Mouse (Mus musculus) midbrain, embryonic 11.5 days (tissue): ENCODE data around the gene Caln1. TPM values are rescaled to one million over a fixed set of nuclear protein-coding genes. Genes with fewer than 3 reads are reported as not detected.

Experiments used
- ATAC-seq: fragments of 200-750 bp; cut with Nextera tagmentation; 2 replicates; pipeline ENCODE4 v1.8.0; 2017; ENCODE audit warnings: moderate TSS enrichment, moderate library complexity; ENCODE audit not compliant: low FRiP score
- DNase-seq: peaks from one replicate; pipeline ENCODE4 v3.0.0; 2015; ENCODE audit warnings: low spot score; ENCODE audit errors: missing footprints
- H3K27ac ChIP-seq: fragments of 300-500 bp; sonication (generic); 2 replicates; pipeline ENCODE4 v1.5.1; 2014; ENCODE audit warnings: low read depth, low read length
- H3K27me3 ChIP-seq: fragments of 300-500 bp; sonication (generic); 2 replicates; pipeline ENCODE4 v1.6.1; 2014; ENCODE audit warnings: mild to moderate bottlenecking, low read length, moderate library complexity, mixed read lengths; ENCODE audit not compliant: control insufficient read depth, insufficient read depth
- H3K36me3 ChIP-seq: fragments of 300-500 bp; sonication (generic); 2 replicates; pipeline ENCODE4 v1.6.1; 2014; ENCODE audit warnings: mild to moderate bottlenecking, low read length, moderate library complexity, mixed read lengths; ENCODE audit not compliant: control insufficient read depth, insufficient read depth
- H3K4me1 ChIP-seq: fragments of 300-500 bp; sonication (generic); 2 replicates; pipeline ENCODE4 v1.6.1; 2014; ENCODE audit warnings: low read length; ENCODE audit not compliant: control insufficient read depth, insufficient read depth
- H3K4me2 ChIP-seq: fragments of 300-500 bp; sonication (generic); 2 replicates; pipeline ENCODE4 v1.6.1; 2014; ENCODE audit warnings: mild to moderate bottlenecking, moderate library complexity
- H3K4me3 ChIP-seq: fragments of 300-500 bp; sonication (generic); 2 replicates; pipeline ENCODE4 v1.5.1; 2014; ENCODE audit warnings: low read depth, low read length
- H3K9ac ChIP-seq: fragments of 300-500 bp; sonication (generic); 2 replicates; pipeline ENCODE4 v1.6.1; 2014; ENCODE audit warnings: low read length
- H3K9me3 ChIP-seq: fragments of 300-500 bp; sonication (generic); 2 replicates; pipeline ENCODE4 v1.6.1; 2016; ENCODE audit warnings: low read length; ENCODE audit not compliant: control insufficient read depth
- WGBS: fragments of 180-500 bp; shearing (Covaris S2); extraction: QIAGEN DNeasy Blood & Tissue Kit; methylation state at CpG from one replicate; pipeline ENCODE4 v1.1.7; 2014; 5-methylcytosine and 5-hydroxymethylcytosine counted together
- polyA plus RNA-seq: library from polyadenylated mRNA; unstranded; fragments of >200 nt; fragmentation: Nextera tagmentation; extraction: Ambion mirVana; gene quantifications from 2 replicates; pipeline ENCODE4 v1.2.1, GENCODE M21; 2014

Gene Caln1
- 0.34 and 0.47 TPM in 2 replicates for polyA plus RNA-seq

DNA sequence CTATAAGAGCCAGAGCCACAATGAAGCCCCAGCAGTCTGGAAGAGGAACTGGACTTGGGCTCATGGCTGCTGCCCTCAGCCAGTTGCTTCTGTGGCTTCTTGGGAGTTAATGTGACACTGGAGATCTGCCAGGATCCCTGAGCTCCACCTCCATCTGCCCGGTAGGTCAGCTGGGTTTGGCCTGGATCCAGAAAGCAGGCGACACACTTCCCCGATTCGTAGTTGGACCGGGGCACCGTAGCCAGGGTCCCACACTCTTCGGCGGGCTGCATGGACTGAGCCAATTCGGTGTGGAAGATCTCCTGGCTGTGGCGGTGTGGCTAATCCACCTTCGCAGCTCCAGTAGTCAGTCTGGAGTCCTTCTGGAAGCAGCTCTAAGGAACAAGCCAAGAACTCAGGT is at the start of gene Caln1:
Gene Caln1, plus strand, starts transcription at position 219 of the 400 bp plus-strand sequence.
- Histone ChIP-seq H3K4me3 (no peak within 1 kb of the TSS), H3K27me3 (no peaks in the 10 kb centered on the region), H3K27ac (no peak within 1 kb of the TSS), H3K9ac (no peak within 1 kb of the TSS), H3K4me1 (no peaks in the 10 kb centered on the region), H3K36me3 (no peaks in the 10 kb centered on the region), H3K4me2 (no peak within 1 kb of the TSS), H3K9me3 (no peaks in the 10 kb centered on the region)
- ATAC-seq (no peak), DNase-seq (no peak)
- 91% methylated on average over 11 of the region's 11 CpGs for WGBS

DNA sequence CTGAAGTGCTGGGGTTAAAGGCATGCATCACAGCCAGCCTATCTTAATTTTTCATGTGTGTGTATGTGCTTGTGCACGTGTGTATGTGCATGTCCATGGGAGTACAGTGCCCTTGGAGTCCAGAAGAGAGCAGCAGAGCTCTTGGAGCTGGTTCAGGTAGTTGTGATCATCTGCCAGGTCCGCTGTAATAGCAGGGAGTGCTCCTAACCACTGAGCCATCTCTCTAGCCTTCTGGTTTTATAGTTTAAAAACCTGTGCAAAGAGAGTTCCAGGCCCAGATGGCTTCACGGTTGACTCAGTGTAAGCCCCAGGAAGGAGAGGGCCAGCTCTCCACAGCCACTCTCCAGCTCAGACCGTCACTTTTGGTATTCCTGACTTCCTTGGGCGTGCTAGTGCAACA is 49.5 kb upstream of the Caln1 start:
- Histone ChIP-seq H3K4me2 (no peak overlapping the region), H3K4me1 (no peaks in the 10 kb centered on the region), H3K27ac (no peak overlapping the region), H3K9me3 (0 out of 2 replicates have a peak, but pooled peaks cover 2% of the 10 kb centered on the region), H3K9ac (no peak overlapping the region), H3K4me3 (no peak overlapping the region), H3K27me3 (no peaks in the 10 kb centered on the region), H3K36me3 (no peaks in the 10 kb centered on the region)
- ATAC-seq (no peak), DNase-seq (no peak)
- WGBS, result 94% methylated on average over 5 of the region's 5 CpGs

DNA sequence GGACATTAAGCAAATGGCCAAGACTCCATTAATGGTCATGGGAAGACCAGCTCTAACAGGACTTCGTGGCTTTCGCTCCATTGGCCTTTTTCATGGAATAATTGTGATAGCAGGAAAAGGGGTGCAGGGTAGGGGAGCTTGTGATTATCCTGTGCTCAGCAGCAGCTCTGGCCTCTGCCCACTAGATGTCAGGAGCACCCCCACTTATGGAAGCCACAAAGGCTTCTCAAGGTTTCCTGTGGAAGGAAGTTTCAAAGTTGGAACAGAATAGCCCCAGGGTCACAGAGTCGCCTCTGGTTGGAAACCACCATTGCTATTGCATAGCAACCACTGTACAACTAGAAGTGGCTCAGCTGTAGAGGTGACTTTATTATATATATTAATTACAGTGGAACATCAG is 48.8 kb upstream of the Caln1 start:
- H3K36me3 ChIP-seq, result no peaks in the 10 kb centered on the region
- ATAC-seq (no peak), DNase-seq (no peak)
- no peak overlapping the region for H3K9ac ChIP-seq
- no peaks in the 10 kb centered on the region for H3K4me1 ChIP-seq
- H3K27me3 ChIP-seq, result no peaks in the 10 kb centered on the region
- no peak overlapping the region for H3K4me2 ChIP-seq
- 81% methylated on average over 3 of the region's 3 CpGs for WGBS
- no peak overlapping the region for H3K4me3 ChIP-seq
- H3K27ac ChIP-seq, result no peak overlapping the region
- H3K9me3 ChIP-seq, result 0 out of 2 replicates have a peak, but pooled peaks cover 2% of the 10 kb centered on the region

DNA sequence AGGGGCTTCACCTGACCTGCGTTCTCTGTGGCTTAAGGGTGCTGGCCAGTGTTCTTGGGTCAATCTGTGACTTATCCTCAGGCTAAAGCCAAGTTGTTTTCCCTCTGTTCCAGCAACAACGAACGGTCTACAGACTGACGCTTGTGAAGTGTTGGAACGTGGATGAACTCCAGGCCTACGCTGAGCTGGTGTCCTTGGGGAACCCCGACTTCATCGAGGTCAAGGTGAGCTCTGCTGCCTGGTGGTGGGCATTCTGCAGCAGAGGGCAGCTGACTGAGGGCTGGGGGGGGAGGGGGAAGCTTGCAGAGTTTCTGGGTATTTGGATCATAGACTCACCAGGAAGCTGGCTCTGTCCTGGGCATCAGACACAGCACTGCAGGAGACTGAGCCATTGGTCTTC is 43.8 kb upstream of the Caln1 start:
- H3K4me2 ChIP-seq, result no peak overlapping the region
- DNase-seq, result peak; percentile 31
- no peaks in the 10 kb centered on the region for H3K27me3 ChIP-seq
- 0 out of 2 replicates have a peak, but pooled peaks cover 2% of the 10 kb centered on the region for H3K9me3 ChIP-seq
- no peak overlapping the region for H3K9ac ChIP-seq
- no peak overlapping the region for H3K27ac ChIP-seq
- 95% methylated on average over 8 of the region's 8 CpGs for WGBS
- H3K4me3 ChIP-seq, result no peak overlapping the region
- peaks cover 2% of the 10 kb centered on the region; the same call in 1 of the 2 replicates for H3K36me3 ChIP-seq
- no peaks in the 10 kb centered on the region for H3K4me1 ChIP-seq
- ATAC-seq, result no peak

DNA sequence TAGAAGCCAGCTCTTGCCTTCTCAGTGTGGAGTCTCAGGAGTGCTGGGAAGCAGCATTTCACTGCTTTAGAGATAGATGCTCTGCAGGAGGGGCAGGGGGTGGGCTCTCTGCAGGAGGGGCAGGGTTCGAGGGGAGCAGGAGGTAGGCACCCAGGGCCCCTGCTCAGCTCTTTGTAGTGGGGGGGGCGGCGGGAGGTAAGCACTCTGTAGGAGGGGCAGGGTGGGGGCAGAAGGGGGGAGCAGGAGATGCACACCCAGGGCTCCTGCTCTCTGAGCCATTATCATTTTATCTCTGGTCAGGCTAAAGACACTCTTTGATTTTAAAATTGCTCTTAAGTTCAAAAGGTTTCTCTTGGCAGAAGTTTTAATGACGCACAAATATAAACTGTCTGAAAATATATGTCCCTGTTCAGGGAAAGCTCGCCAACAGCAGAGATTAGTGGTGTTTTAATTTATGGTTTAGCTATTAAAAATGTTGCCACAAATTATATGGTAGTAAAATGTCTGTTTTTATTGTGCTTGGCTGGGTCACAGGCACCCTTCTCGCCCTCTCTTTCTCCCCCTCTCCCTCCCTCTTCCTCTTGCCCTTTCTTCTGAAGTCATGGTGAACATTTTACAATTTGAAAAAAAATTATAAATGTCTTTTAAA is 41.5 kb upstream of the Caln1 start:
- Histone ChIP-seq H3K36me3 (peaks cover 2% of the 10 kb centered on the region; the same call in 1 of the 2 replicates), H3K9ac (no peak overlapping the region), H3K27ac (no peak overlapping the region), H3K4me3 (no peak overlapping the region), H3K27me3 (no peaks in the 10 kb centered on the region), H3K4me1 (no peaks in the 10 kb centered on the region), H3K9me3 (0 out of 2 replicates have a peak, but pooled peaks cover 2% of the 10 kb centered on the region), H3K4me2 (no peak overlapping the region)
- DNase-seq (peak; percentile 31), ATAC-seq (no peak)
- 87% methylated on average over 6 of the region's 6 CpGs for WGBS

DNA sequence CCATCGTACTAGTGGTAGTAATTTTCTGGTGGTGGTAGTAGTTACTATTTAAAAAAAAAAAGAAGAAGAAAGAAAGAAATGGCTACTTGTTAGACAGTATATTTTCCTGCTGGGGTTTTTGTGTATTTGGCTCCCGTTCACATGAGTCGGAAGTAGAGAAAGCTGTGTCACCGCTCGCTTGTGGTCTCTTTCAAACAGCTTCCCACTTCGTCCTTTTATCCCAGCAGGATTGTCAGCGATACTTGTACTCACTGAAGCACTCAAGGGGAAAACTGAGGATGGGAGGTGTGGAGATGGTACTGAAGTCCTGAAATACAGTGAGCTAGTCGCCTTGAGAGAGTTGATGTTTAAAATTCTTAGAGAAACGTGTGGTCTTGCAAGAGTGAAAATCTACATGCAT is 40.9 kb upstream of the Caln1 start:
- WGBS, result 84% methylated on average over 9 of the region's 9 CpGs
- 0 out of 2 replicates have a peak, but pooled peaks cover 2% of the 10 kb centered on the region for H3K9me3 ChIP-seq
- no peaks in the 10 kb centered on the region for H3K27me3 ChIP-seq
- H3K9ac ChIP-seq, result no peak overlapping the region
- ATAC-seq (no peak), DNase-seq (peak; percentile 35)
- H3K4me2 ChIP-seq, result no peak overlapping the region
- H3K27ac ChIP-seq, result no peak overlapping the region
- no peaks in the 10 kb centered on the region for H3K4me1 ChIP-seq
- no peak overlapping the region for H3K4me3 ChIP-seq
- H3K36me3 ChIP-seq, result peaks cover 2% of the 10 kb centered on the region; the same call in 1 of the 2 replicates

DNA sequence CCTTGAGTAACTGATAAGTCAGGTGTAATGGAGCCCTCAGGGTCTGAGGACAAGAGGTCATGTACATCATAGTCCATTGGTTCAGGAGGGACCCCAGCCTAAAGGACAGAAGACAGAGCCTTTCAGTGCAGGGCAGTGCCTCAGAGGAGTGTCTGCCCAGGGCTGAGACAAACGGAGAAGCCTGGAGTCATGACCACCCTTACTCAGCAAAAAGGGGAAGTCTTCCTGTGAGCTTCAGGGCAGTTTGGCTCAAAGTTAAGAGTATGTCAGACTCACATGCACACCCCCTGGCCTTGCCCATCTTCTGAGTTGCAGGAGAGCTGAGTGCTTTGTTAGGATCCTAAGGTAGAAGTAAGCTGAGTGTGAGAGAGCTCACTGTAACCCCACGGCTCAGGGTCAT is 39.4 kb upstream of the Caln1 start:
- Histone ChIP-seq H3K27ac (no peak overlapping the region), H3K4me2 (no peak overlapping the region), H3K4me3 (no peak overlapping the region), H3K9me3 (no peaks in the 10 kb centered on the region), H3K9ac (no peak overlapping the region), H3K27me3 (no peaks in the 10 kb centered on the region), H3K4me1 (no peaks in the 10 kb centered on the region), H3K36me3 (peaks cover 2% of the 10 kb centered on the region; the same call in 1 of the 2 replicates)
- DNase-seq, result peak; percentile 12
- no peak for ATAC-seq
- WGBS, result 83% methylated on average over 2 of the region's 2 CpGs

DNA sequence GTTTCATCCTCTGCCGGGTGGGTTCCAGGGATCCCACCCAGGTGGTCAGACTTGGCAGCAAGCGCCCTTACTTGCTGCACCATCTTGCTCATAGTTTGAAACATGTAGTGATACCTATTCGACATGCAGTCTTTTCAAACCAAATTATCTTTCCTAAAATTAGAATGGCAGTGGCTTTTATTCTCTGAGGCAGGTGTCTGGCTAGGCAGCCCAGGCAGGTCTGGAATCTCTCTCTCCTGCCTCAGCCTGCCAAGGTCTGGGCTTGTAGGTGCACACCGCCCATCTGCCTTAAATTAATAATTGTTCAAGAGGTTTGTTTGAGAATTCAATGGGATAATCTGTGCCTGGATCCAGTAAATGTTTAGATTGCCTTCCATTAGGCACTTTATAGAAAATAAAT is 38.5 kb upstream of the Caln1 start:
- Histone ChIP-seq H3K4me2 (no peak overlapping the region), H3K36me3 (peaks cover 10% of the 10 kb centered on the region; the same call in 1 of the 2 replicates), H3K4me3 (no peak overlapping the region), H3K9me3 (no peaks in the 10 kb centered on the region), H3K27me3 (no peaks in the 10 kb centered on the region), H3K27ac (no peak overlapping the region), H3K9ac (no peak overlapping the region), H3K4me1 (no peaks in the 10 kb centered on the region)
- no peak for ATAC-seq
- peak; percentile 12 for DNase-seq
- 93% methylated on average over 4 of the region's 4 CpGs for whole genome bisulfite sequencing

DNA sequence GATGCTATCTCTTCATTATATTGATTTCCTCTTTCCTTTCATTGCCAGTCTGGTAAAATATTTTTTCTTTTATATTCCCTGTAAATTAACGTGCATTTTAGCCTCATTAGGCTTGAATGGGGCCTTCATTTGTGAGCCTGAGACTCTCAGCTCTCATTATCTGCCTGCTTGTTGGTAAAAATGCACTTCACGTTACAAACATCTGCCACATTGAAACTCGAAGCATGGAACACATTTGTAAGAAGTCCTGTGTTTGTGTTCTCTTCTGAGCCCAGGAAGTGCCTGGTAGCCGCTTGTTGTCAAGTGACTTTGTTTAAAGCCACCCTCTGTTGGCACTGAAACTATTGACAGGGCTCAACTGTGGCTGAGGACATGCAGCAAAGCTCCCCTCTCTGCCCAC is 38.0 kb upstream of the Caln1 start:
- 82% methylated on average over 4 of the region's 4 CpGs for WGBS
- no peak overlapping the region for H3K9ac ChIP-seq
- DNase-seq (peak; percentile 51), ATAC-seq (no peak)
- no peak overlapping the region for H3K27ac ChIP-seq
- no peaks in the 10 kb centered on the region for H3K27me3 ChIP-seq
- H3K4me2 ChIP-seq, result no peak overlapping the region
- H3K9me3 ChIP-seq, result no peaks in the 10 kb centered on the region
- peaks cover 10% of the 10 kb centered on the region; the same call in 1 of the 2 replicates for H3K36me3 ChIP-seq
- H3K4me1 ChIP-seq, result no peaks in the 10 kb centered on the region
- H3K4me3 ChIP-seq, result no peak overlapping the region
